Mouse (Mus musculus) embryonic fibroblast, embryonic 13.5 days (primary cell): Measurements from ENCODE around the gene Abca15.

Experiments
- CTCF ChIP-seq: IDR thresholded peaks from 2 replicates; pipeline ENCODE4 v1.5.1; 2011; ENCODE audit warnings: mild to moderate bottlenecking, control low read depth, low read length, moderate library complexity, borderline replicate concordance; ENCODE audit not compliant: insufficient read depth
- POLR2A ChIP-seq: IDR thresholded peaks from 2 replicates; pipeline ENCODE4 v1.6.1; 2011; ENCODE audit warnings: low read depth, mild to moderate bottlenecking, control low read depth, low read length, moderate library complexity

GRCm38 (mm10) chr7:120322963-120323362 lies 5.5 kb upstream of the Abca15 start:
- TF ChIP-seq CTCF = no peak
- TF ChIP-seq POLR2A = no peak
